Mouse (Mus musculus): Measurements from ENCODE around the gene Lamtor3.

GRCm38 (mm10) chr3:137896867-137897266 lies 21.4 kb upstream of the Lamtor3 start:
- TF ChIP-seq CTCF (IDR thresholded peaks at IDR 0.05; ENCODE audit: low read depth, low read length) (no peak), POLR2A (IDR thresholded peaks at IDR 0.05; ENCODE audit: borderline replicate concordance, low read depth, low read length) (no peak)
